Mouse (Mus musculus) small intestine, adult 2 months (tissue): ENCODE measurements around the gene Muc1.

Source experiments
- CTCF ChIP-seq: fragments of 200-500 bp; IDR thresholded peaks from 2 replicates; pipeline ENCODE4 v1.5.1; 2012; ENCODE audit warnings: low read depth, mild to moderate bottlenecking, control low read depth, inconsistent platforms, low read length, moderate library complexity, mixed read lengths; ENCODE audit not compliant: insufficient replicate concordance, insufficient read length; ENCODE audit errors: extremely low read depth
- POLR2A ChIP-seq: fragments of 200-500 bp; IDR thresholded peaks from 2 replicates; pipeline ENCODE4 v1.6.1; 2012; ENCODE audit warnings: low read depth, mild to moderate bottlenecking, control low read depth, inconsistent platforms, low read length, moderate library complexity

- no peak for TF ChIP-seq CTCF
- TF ChIP-seq POLR2A: peak; percentile 54; the same call in 1 of the 2 replicates
These were observed 1.3 kb upstream of the Muc1 start for GRCm38 (mm10) chr3:89227307-89228179.
